Mouse (Mus musculus): Measurements from ENCODE around the gene Pwwp2b.

GRCm38 (mm10) chr7:139282037-139282436, 33.8 kb downstream of the Pwwp2b start:
- TF ChIP-seq CTCF (IDR thresholded peaks at IDR 0.05 in 2 of 3, conservative IDR thresholded peaks at IDR 0.05 in 1 of 3; ENCODE audit: control insufficient read depth in 1 of 3, insufficient read depth in 1 of 3, low read depth in 2 of 3, low read length in 3 of 3, poor library complexity in 1 of 3, severe bottlenecking in 1 of 3) (no peak), CHD1 (IDR thresholded peaks at IDR 0.05; ENCODE audit: low read depth, low read length) (no peak), MXI1 (IDR thresholded peaks at IDR 0.05; ENCODE audit: low read depth, low read length) (no peak), POLR2A (IDR thresholded peaks at IDR 0.05; ENCODE audit: control insufficient read depth in 1 of 2, insufficient read depth in 1 of 2, low read depth in 1 of 2, low read length in 2 of 2, poor library complexity in 1 of 2) (no peak), UBTF (IDR thresholded peaks at IDR 0.05; ENCODE audit: borderline replicate concordance, insufficient read depth, low read depth, low read length) (no peak), CHD2 (IDR thresholded peaks at IDR 0.05; ENCODE audit: low read length) (no peak), ZC3H11A (IDR thresholded peaks at IDR 0.05; ENCODE audit: low read depth, low read length) (no peak), MYC (IDR thresholded peaks at IDR 0.05; ENCODE audit: low read depth, low read length) (no peak), JUND (IDR thresholded peaks at IDR 0.05; ENCODE audit: low read depth, low read length) (no peak), NRF1 (IDR thresholded peaks at IDR 0.05; ENCODE audit: insufficient read depth, low read depth, low read length, poor library complexity, severe bottlenecking) (no peak), TAL1 (IDR thresholded peaks at IDR 0.05; ENCODE audit: low read length) (no peak), POLR2AphosphoS2 (IDR thresholded peaks at IDR 0.05; ENCODE audit: low read length) (no peak), GABPA (IDR thresholded peaks at IDR 0.05; ENCODE audit: low read depth, low read length) (no peak)

All from MEL (cell line).